Mouse (Mus musculus) forebrain, embryonic 13.5 days (tissue): ENCODE results near the gene Ctsz. TPM values are rescaled to one million over a fixed set of nuclear protein-coding genes. Genes with fewer than 3 reads are reported as not detected.
A peak's percentile ranks its signal among the peaks of the same experiment; 100 is the strongest.

Source experiments
- ATAC-seq: fragments of 200-750 bp; cut with Nextera tagmentation; 2 replicates; pipeline ENCODE4 v1.8.0; 2017
- H3K27ac ChIP-seq: fragments of 300-500 bp; sonication (generic); 2 replicates; pipeline ENCODE4 v1.5.1; 2015; ENCODE audit warnings: inconsistent platforms, mild to moderate bottlenecking, moderate library complexity
- H3K27me3 ChIP-seq: fragments of 300-500 bp; sonication (generic); 2 replicates; pipeline ENCODE4 v1.6.1; 2015; ENCODE audit warnings: mild to moderate bottlenecking, inconsistent platforms
- H3K36me3 ChIP-seq: fragments of 300-500 bp; sonication (generic); 2 replicates; pipeline ENCODE4 v1.6.1; 2015; ENCODE audit warnings: mild to moderate bottlenecking, inconsistent platforms; ENCODE audit not compliant: poor library complexity, severe bottlenecking
- H3K4me1 ChIP-seq: fragments of 300-500 bp; sonication (generic); 2 replicates; pipeline ENCODE4 v1.6.1; 2015; ENCODE audit warnings: inconsistent platforms
- H3K4me2 ChIP-seq: fragments of 300-500 bp; sonication (generic); 2 replicates; pipeline ENCODE4 v1.6.1; 2015; ENCODE audit warnings: inconsistent platforms, mild to moderate bottlenecking, moderate library complexity
- H3K4me3 ChIP-seq: fragments of 300-500 bp; sonication (generic); 2 replicates; pipeline ENCODE4 v1.5.1; 2015; ENCODE audit warnings: mild to moderate bottlenecking, inconsistent platforms
- H3K9ac ChIP-seq: fragments of 300-500 bp; sonication (generic); 2 replicates; pipeline ENCODE4 v1.6.1; 2015; ENCODE audit warnings: mild to moderate bottlenecking, inconsistent platforms
- H3K9me3 ChIP-seq: fragments of 300-500 bp; sonication (generic); replicated peaks from 2 replicates; pipeline ENCODE4 v1.6.1; 2016; ENCODE audit warnings: inconsistent platforms
- WGBS: fragments of 180-500 bp; shearing (Covaris S2); methylation state at CpG from one replicate; pipeline ENCODE4 v1.1.7; 2015; 5-methylcytosine and 5-hydroxymethylcytosine counted together
- polyA plus RNA-seq: library from polyadenylated mRNA; unstranded; fragments of >200 nt; fragmentation: Nextera tagmentation; extraction: Ambion mirVana; gene quantifications from 2 replicates; pipeline ENCODE4 v1.2.1, GENCODE M21; 2015

Gene Ctsz
- polyA plus RNA-seq, 1 experiment from 2014 or later, result 73.2 TPM

- Histone ChIP-seq H3K9ac (peak overlapping the region; percentile 71), H3K4me1 (peaks cover 20% of the 10 kb centered on the region), H3K4me2 (peak overlapping the region; percentile 77), H3K9me3 (no peaks in the 10 kb centered on the region), H3K27me3 (no peaks in the 10 kb centered on the region), H3K4me3 (peak overlapping the region; percentile 50), H3K27ac (no peak overlapping the region; the same call in 1 of the 2 replicates), H3K36me3 (peaks cover 15% of the 10 kb centered on the region; the same call in 1 of the 2 replicates)
- 0 out of 2 replicates have a peak, but pooled peaks have one; percentile 36 for ATAC-seq
- 64% methylated on average over 11 of the region's 11 CpGs for WGBS
These were observed 658 bp downstream of the Ctsz start for GRCm38 (mm10) chr2:174438181-174438580.

- Histone ChIP-seq H3K4me2 (peak overlapping the region; percentile 77), H3K4me1 (peaks cover 20% of the 10 kb centered on the region), H3K27me3 (no peaks in the 10 kb centered on the region), H3K9me3 (no peaks in the 10 kb centered on the region), H3K9ac (no peak overlapping the region), H3K27ac (no peak overlapping the region), H3K36me3 (peaks cover 15% of the 10 kb centered on the region; the same call in 1 of the 2 replicates), H3K4me3 (no peak overlapping the region)
- no peak for ATAC-seq
- 89% methylated on average over 4 of the region's 4 CpGs for WGBS
These were observed 1.2 kb downstream of the Ctsz start for GRCm38 (mm10) chr2:174437697-174437982.

- ATAC-seq, result no peak
- H3K9ac ChIP-seq, result no peak overlapping the region
- no peaks in the 10 kb centered on the region for H3K27me3 ChIP-seq
- 93% methylated on average over 7 of the region's 7 CpGs for WGBS
- no peaks in the 10 kb centered on the region for H3K9me3 ChIP-seq
- H3K4me3 ChIP-seq, result no peak overlapping the region
- H3K4me1 ChIP-seq, result peaks cover 20% of the 10 kb centered on the region
- peaks cover 15% of the 10 kb centered on the region; the same call in 1 of the 2 replicates for H3K36me3 ChIP-seq
- no peak overlapping the region for H3K27ac ChIP-seq
- peak overlapping the region; percentile 77; the same call in 1 of the 2 replicates for H3K4me2 ChIP-seq
These were observed 1.7 kb downstream of the Ctsz start for GRCm38 (mm10) chr2:174436916-174437696.

DNA sequence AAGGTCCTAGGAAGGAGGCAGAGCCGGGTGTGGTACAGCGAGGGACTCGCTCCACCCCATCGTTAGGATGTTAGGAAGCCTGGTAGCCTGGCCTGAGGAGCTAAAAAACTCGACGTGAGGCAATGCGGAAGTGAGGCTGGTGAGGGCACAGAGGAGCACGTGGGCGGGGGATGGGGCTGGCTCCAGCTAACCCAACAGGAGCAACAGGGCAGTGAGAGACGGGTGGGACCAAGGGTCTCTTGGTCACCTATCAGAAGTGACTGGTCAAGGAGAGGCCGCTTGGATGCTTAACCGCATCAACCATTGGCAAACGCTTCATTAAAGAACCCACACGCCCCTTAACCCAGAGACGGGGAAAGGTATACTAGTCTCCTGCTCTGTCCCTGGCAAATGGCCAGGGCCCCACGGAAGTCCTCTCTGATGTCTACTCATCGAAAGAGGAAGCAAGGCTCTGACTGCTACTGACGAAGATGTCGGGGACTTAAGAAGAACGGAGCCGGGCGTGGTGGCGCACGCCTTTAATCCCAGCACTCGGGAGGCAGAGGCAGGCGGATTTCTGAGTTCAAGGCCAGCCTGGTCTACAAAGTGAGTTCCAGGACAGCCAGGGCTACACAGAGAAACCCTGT is 2.6 kb downstream of the Ctsz start:
- no peak overlapping the region for H3K4me2 ChIP-seq
- ATAC-seq, result no peak
- peaks cover 15% of the 10 kb centered on the region; the same call in 1 of the 2 replicates for H3K36me3 ChIP-seq
- H3K27me3 ChIP-seq, result no peaks in the 10 kb centered on the region
- no peaks in the 10 kb centered on the region for H3K9me3 ChIP-seq
- H3K4me3 ChIP-seq, result no peak overlapping the region
- peaks cover 20% of the 10 kb centered on the region for H3K4me1 ChIP-seq
- no peak overlapping the region for H3K27ac ChIP-seq
- no peak overlapping the region for H3K9ac ChIP-seq
- WGBS, result 93% methylated on average over 26 of the region's 26 CpGs

GRCm38 (mm10) chr2:174434943-174435342 is 3.9 kb downstream of the Ctsz start:
- no peak overlapping the region for H3K4me3 ChIP-seq
- 96% methylated on average over 9 of the region's 9 CpGs for WGBS
- no peak for ATAC-seq
- H3K9me3 ChIP-seq, result no peaks in the 10 kb centered on the region
- H3K4me1 ChIP-seq, result peaks cover 20% of the 10 kb centered on the region
- no peak overlapping the region for H3K27ac ChIP-seq
- no peak overlapping the region for H3K4me2 ChIP-seq
- peaks cover 15% of the 10 kb centered on the region; the same call in 1 of the 2 replicates for H3K36me3 ChIP-seq
- no peak overlapping the region for H3K9ac ChIP-seq
- H3K27me3 ChIP-seq, result no peaks in the 10 kb centered on the region

DNA sequence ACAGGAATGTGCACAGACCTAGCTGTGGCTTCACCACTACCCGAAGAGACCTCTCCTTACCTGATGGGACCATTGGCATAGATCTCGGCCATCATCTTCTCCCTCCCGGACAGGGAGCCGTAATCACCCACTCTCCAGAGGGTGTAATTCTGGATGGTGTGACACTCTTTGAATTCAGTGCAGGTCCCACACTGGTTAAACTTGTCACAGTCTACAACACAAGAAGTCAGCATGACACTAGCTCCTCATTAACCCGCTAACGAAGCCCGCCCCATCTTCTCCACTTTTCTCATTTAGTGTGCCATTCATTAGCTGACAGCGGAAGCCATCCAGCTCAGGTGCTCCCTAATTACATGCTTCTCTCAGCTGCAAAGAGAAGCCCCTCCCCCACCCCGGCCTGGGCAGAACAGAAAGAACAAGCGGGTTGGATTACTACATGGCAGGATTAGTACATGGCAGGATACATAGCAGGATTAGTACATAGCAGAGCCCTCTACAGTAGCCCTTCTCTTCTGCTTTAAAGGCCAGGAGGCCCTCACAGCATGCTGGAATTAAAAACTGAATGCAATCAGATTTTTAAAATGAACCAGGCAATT is 9.7 kb downstream of the Ctsz start:
- Histone ChIP-seq H3K9ac (peak overlapping the region; percentile 16; the same call in 1 of the 2 replicates), H3K4me3 (no peak overlapping the region), H3K27ac (peak overlapping the region; percentile 40; the same call in 1 of the 2 replicates), H3K4me2 (no peak overlapping the region), H3K9me3 (no peaks in the 10 kb centered on the region), H3K4me1 (peaks cover 11% of the 10 kb centered on the region), H3K36me3 (peaks cover 61% of the 10 kb centered on the region), H3K27me3 (no peaks in the 10 kb centered on the region)
- ATAC-seq, result peak; percentile 57
- WGBS, result 32% methylated on average over 10 of the region's 10 CpGs

- H3K27me3 ChIP-seq, result no peaks in the 10 kb centered on the region
- no peak overlapping the region for H3K4me3 ChIP-seq
- peaks cover 65% of the 10 kb centered on the region for H3K36me3 ChIP-seq
- no peak for ATAC-seq
- H3K4me2 ChIP-seq, result no peak overlapping the region
- H3K9me3 ChIP-seq, result no peaks in the 10 kb centered on the region
- WGBS, result 78% methylated on average over 18 of the region's 18 CpGs
- peaks cover 11% of the 10 kb centered on the region for H3K4me1 ChIP-seq
- no peak overlapping the region for H3K9ac ChIP-seq
- peak overlapping the region; percentile 40; the same call in 1 of the 2 replicates for H3K27ac ChIP-seq
These were observed 10.6 kb downstream of the Ctsz start for GRCm38 (mm10) chr2:174428076-174428835.

- WGBS, result 98% methylated on average over 12 of the region's 12 CpGs
- no peak for ATAC-seq
- Histone ChIP-seq H3K4me1 (peaks cover 11% of the 10 kb centered on the region), H3K27ac (no peak overlapping the region), H3K9me3 (no peaks in the 10 kb centered on the region), H3K4me3 (no peak overlapping the region), H3K36me3 (peaks cover 78% of the 10 kb centered on the region), H3K27me3 (no peaks in the 10 kb centered on the region), H3K4me2 (no peak overlapping the region), H3K9ac (no peak overlapping the region)
These were observed 12.0 kb downstream of the Ctsz start for GRCm38 (mm10) chr2:174426856-174427255.

DNA sequence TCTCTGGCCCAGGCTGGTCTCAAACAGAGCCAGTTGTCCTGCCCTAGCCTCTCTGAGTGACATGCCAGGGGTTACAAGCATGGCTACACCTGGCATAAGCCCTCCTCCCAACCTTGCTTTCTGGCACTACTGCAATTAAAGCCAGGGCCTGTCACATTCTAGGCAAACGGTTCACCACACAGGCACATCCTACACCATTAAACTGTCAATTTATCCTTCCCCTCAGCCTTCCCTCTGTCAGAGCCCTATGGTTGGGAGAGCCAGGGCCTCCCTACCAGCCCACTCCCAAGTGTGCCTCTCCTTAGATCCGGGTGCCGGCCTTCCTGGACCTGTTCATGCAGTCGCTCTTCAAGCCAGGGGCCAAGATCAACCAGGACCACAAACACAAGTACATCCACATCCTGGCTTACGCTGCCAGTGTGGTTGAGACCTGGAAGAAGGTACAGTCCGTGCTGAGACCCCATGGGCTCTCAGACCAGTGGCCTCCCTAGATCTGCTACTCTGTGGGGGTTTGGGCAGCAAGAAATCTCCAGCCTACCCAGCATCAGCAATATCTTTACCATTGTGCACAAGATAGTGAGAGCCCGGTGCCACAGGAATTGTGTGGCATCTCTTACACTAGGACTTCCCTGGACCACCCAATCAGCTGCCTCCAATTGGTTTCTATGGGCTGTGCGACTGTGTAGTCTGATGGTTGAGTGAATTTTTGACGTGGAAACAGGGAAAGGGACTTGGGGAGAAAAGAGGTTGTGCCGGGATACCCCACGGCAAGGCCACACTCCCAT is 14.3 kb downstream of the Ctsz start:
- H3K9me3 ChIP-seq, result no peaks in the 10 kb centered on the region
- no peak for ATAC-seq
- H3K36me3 ChIP-seq, result peaks cover 99% of the 10 kb centered on the region

GRCm38 (mm10) chr2:174421107-174421506 is 17.7 kb downstream of the Ctsz start:
- no peak for ATAC-seq
- Histone ChIP-seq H3K9me3 (no peaks in the 10 kb centered on the region), H3K4me1 (peaks cover 12% of the 10 kb centered on the region), H3K9ac (no peak overlapping the region), H3K4me3 (no peak overlapping the region), H3K36me3 (peaks cover 67% of the 10 kb centered on the region), H3K4me2 (no peak overlapping the region), H3K27me3 (no peaks in the 10 kb centered on the region), H3K27ac (no peak overlapping the region)
- WGBS, result 87% methylated on average over 6 of the region's 6 CpGs

More for the DNA sequence above, 14.3 kb downstream of the Ctsz start:
- no peaks in the 10 kb centered on the region for H3K27me3 ChIP-seq
- H3K4me3 ChIP-seq, result no peak overlapping the region
- H3K4me1 ChIP-seq, result peaks cover 10% of the 10 kb centered on the region
- no peak overlapping the region for H3K4me2 ChIP-seq
- H3K9ac ChIP-seq, result no peak overlapping the region
- 90% methylated on average over 11 of the region's 11 CpGs for WGBS
- H3K27ac ChIP-seq, result no peak overlapping the region

- WGBS, result under 1% methylated on average over 40 of the region's 40 CpGs
- Histone ChIP-seq H3K4me3 (peak within 1 kb of the TSS; percentile 87), H3K4me1 (peaks cover 13% of the 10 kb centered on the region), H3K27me3 (no peaks in the 10 kb centered on the region), H3K9me3 (no peaks in the 10 kb centered on the region), H3K9ac (peak within 1 kb of the TSS; percentile 85), H3K4me2 (peak within 1 kb of the TSS; percentile 86), H3K27ac (no peak within 1 kb of the TSS), H3K36me3 (peaks cover 14% of the 10 kb centered on the region)
- ATAC-seq, result peak; percentile 95
These were observed 23.0 kb downstream of the Ctsz start, which contains the start of gene Nelfcd for GRCm38 (mm10) chr2:174415731-174416310. Gene Nelfcd (plus strand): TSS chr2:174415804.
